Mouse (Mus musculus) spleen, adult 2 months (tissue): ENCODE data around the gene Camk2g.

Experiments used
- CTCF ChIP-seq: fragments of 200-500 bp; IDR thresholded peaks from 2 replicates; pipeline ENCODE4 v1.5.1; 2011; ENCODE audit warnings: mild to moderate bottlenecking, inconsistent platforms; ENCODE audit not compliant: insufficient read depth, insufficient read length, insufficient replicate concordance; ENCODE audit errors: extremely low read depth
- POLR2A ChIP-seq: fragments of 200-500 bp; IDR thresholded peaks from 2 replicates; pipeline ENCODE4 v1.6.1; 2011; ENCODE audit warnings: low read depth, low read length, inconsistent platforms

GRCm38 (mm10) chr14:20836171-20836904, 42.5 kb upstream of the Camk2g start, which contains the start of gene Plau:
- TF ChIP-seq POLR2A: no peak
- no peak for TF ChIP-seq CTCF
